Mouse (Mus musculus) heart, adult 2 months (tissue): ENCODE measurements at regions not wholly inside any gene's neighbourhood (a gene's known extent, or its start where the extent isn't known, plus 50 kb on each side); places are given as distances from the start of the nearest gene placed in this dataset.

Experiments used
- CTCF ChIP-seq: fragments of 200-600 bp; IDR thresholded peaks from 2 replicates; pipeline ENCODE4 v1.8.1; 2022; ENCODE audit warnings: antibody characterized with exemption, mild to moderate bottlenecking, moderate library complexity
- EP300 ChIP-seq: fragments of 200-500 bp; IDR thresholded peaks from 2 replicates; pipeline ENCODE4 v1.6.1; 2011; ENCODE audit warnings: low read depth, low read length, control low read depth; ENCODE audit not compliant: insufficient read depth
- POLR2A ChIP-seq: fragments of 200-500 bp; IDR thresholded peaks from 2 replicates; pipeline ENCODE4 v1.6.1; 2011; ENCODE audit warnings: mild to moderate bottlenecking, low read depth, low read length, control low read depth; ENCODE audit not compliant: insufficient read depth

GRCm38 (mm10) chr7:70634016-70634415 lies 267.5 kb upstream of the Nr2f2 start:
- TF ChIP-seq CTCF: no peak
- TF ChIP-seq POLR2A: no peak
- TF ChIP-seq EP300: no peak
